Mouse (Mus musculus) induced T-regulatory cell, adult 2 months (primary cell): ENCODE measurements around the gene Zfp92.

Experiments
- DNase-seq: peaks from one replicate; pipeline ENCODE4 v3.0.0-alpha.2; 2012; ENCODE audit warnings: low read depth

Zfp92 gene

GRCm38 (mm10) chrX:73474340-73475165, 63.7 kb downstream of the Zfp92 start:
- no peak for DNase-seq

- DNase-seq = no peak
Observed at GRCm38 (mm10) chrX:73475658-73476256, 64.9 kb downstream of the Zfp92 start.

GRCm38 (mm10) chrX:73476621-73477020, 65.7 kb downstream of the Zfp92 start:
- no peak for DNase-seq

GRCm38 (mm10) chrX:73477500-73477899, 66.6 kb downstream of the Zfp92 start:
- no peak for DNase-seq
